Mouse (Mus musculus) cerebellum, postnatal 36 days (tissue): ENCODE results near the gene A930033H14Rik.

Experiments
- DNase-seq, 2 experiments: peaks; one replicate each; pipeline ENCODE4 v3.0.0; 2021 to 2022; ENCODE audit warnings: mixed read lengths in 2 of 2

Gene A930033H14Rik

GRCm38 (mm10) chr10:69225951-69226350 is 13.1 kb upstream of the A930033H14Rik start:
- no peak for DNase-seq

GRCm38 (mm10) chr10:69225471-69225870 is 12.6 kb upstream of the A930033H14Rik start:
- DNase-seq = no peak

GRCm38 (mm10) chr10:69224276-69224675 is 11.4 kb upstream of the A930033H14Rik start:
- no peak for DNase-seq

GRCm38 (mm10) chr10:69223232-69223631 is 10.3 kb upstream of the A930033H14Rik start:
- no peak for DNase-seq

- no peak for DNase-seq
Observed at GRCm38 (mm10) chr10:69221955-69222354, 9.1 kb upstream of the A930033H14Rik start.

GRCm38 (mm10) chr10:69221148-69221547 is 8.2 kb upstream of the A930033H14Rik start:
- DNase-seq = no peak

- DNase-seq = no peak
Observed at GRCm38 (mm10) chr10:69220296-69220695, 7.4 kb upstream of the A930033H14Rik start.

GRCm38 (mm10) chr10:69219289-69219626 is 6.4 kb upstream of the A930033H14Rik start:
- DNase-seq = no peak

- DNase-seq = no peak
Observed at GRCm38 (mm10) chr10:69218458-69219288, 5.8 kb upstream of the A930033H14Rik start.

GRCm38 (mm10) chr10:69217127-69217690 is 4.3 kb upstream of the A930033H14Rik start:
- no peak for DNase-seq

GRCm38 (mm10) chr10:69213986-69214385 is 1.1 kb upstream of the A930033H14Rik start:
- no peak for DNase-seq

- DNase-seq = peak; percentile 11 to 16
Observed at GRCm38 (mm10) chr10:69213451-69213877, 566 bp upstream of the A930033H14Rik start.

- peak in 1 of 2 experiments; percentile 13 for DNase-seq
Observed at GRCm38 (mm10) chr10:69211976-69212375, 922 bp downstream of the A930033H14Rik start.

- no peak for DNase-seq
Observed at GRCm38 (mm10) chr10:69211560-69211959, 1.3 kb downstream of the A930033H14Rik start.

GRCm38 (mm10) chr10:69210659-69211058 is 2.2 kb downstream of the A930033H14Rik start:
- no peak for DNase-seq

GRCm38 (mm10) chr10:69210006-69210405 is 2.9 kb downstream of the A930033H14Rik start:
- no peak for DNase-seq

- DNase-seq = no peak
Observed at GRCm38 (mm10) chr10:69208705-69209104, 4.2 kb downstream of the A930033H14Rik start.

- DNase-seq = no peak
Observed at GRCm38 (mm10) chr10:69207981-69208630, 4.8 kb downstream of the A930033H14Rik start.

- no peak for DNase-seq
Observed at GRCm38 (mm10) chr10:69207481-69207880, 5.4 kb downstream of the A930033H14Rik start.

- DNase-seq = no peak
Observed at GRCm38 (mm10) chr10:69206081-69206480, 6.8 kb downstream of the A930033H14Rik start.

GRCm38 (mm10) chr10:69204677-69205400 is 8.1 kb downstream of the A930033H14Rik start:
- no peak for DNase-seq

GRCm38 (mm10) chr10:69193721-69194120 is 19.2 kb downstream of the A930033H14Rik start:
- DNase-seq = no peak

GRCm38 (mm10) chr10:69192266-69192665 is 20.6 kb downstream of the A930033H14Rik start:
- DNase-seq = no peak
